Mouse (Mus musculus): ENCODE results near the gene Osbp2. TPM values are rescaled to one million over a fixed set of nuclear protein-coding genes. Genes with fewer than 3 reads are reported as not detected.
"Not testable (repeated sequence)": the region's sequence is repeated elsewhere in the genome, so short reads cannot be mapped to it uniquely, and the experiment has no call there.

Gene Osbp2
- total RNA-seq (2017), result not detected in 2 replicates

DNA sequence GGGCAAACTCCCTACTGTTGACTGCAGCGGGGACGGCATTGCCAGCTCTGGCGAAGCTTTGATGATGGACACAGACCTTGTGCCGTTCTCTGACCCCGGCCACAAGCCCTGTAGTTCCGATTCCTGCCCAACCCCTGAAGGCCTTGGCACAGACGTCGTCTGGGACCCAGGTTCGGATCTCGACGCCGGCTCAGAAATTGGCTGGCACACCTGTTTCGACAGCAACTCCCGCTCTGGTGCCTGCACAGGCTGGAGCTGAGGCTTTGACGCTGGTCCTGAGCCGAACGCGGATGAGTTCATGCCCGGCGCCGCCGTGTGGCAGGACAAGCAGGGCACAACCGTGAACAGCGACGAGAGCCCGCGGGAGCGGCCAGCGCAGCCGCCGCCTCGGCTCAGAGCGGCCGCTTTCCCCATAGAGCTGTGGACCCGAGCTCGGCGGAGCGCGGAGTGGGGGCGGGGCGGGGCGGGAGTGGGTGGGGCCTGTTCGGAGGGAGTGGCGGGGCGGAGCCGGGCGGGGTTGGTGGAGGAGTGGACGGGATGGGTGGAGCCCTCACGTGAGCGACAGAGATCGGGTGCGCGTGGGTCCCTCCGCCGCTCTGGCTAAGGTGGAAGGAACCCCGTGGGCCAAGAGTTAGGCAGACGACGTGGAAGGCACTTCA lies at the start of gene Osbp2:
Osbp2 (minus strand) TSS at position 450 of the 659 bp plus-strand sequence.
- ATAC-seq (ENCODE audit: extremely low read depth, insufficient number of reproducible peaks, low FRiP score, poor library complexity, severe bottlenecking), result peak; percentile 65

DNA sequence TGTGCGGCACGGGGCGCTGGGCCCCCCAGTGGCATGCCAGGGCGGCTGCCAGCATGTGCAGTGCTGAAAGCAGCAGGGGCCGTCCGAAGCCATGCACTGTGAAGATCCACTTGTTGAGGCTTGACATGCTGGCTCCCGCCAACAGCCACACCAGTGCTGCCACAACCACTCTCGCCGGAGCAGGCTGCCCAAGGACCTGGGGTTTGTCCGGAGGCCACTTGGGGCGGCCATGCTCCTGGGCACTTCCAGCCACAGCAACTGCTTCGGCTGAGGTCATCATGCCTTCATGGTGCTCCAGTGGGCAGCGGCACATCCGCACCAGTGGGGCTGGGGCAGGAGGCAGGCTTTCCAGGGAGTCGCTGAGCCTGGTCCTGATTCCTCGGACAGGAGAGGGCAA lies 49.2 kb upstream of the Osbp2 start:
- no peak for ATAC-seq (ENCODE audit: extremely low read depth, insufficient number of reproducible peaks, low FRiP score, poor library complexity, severe bottlenecking)

DNA sequence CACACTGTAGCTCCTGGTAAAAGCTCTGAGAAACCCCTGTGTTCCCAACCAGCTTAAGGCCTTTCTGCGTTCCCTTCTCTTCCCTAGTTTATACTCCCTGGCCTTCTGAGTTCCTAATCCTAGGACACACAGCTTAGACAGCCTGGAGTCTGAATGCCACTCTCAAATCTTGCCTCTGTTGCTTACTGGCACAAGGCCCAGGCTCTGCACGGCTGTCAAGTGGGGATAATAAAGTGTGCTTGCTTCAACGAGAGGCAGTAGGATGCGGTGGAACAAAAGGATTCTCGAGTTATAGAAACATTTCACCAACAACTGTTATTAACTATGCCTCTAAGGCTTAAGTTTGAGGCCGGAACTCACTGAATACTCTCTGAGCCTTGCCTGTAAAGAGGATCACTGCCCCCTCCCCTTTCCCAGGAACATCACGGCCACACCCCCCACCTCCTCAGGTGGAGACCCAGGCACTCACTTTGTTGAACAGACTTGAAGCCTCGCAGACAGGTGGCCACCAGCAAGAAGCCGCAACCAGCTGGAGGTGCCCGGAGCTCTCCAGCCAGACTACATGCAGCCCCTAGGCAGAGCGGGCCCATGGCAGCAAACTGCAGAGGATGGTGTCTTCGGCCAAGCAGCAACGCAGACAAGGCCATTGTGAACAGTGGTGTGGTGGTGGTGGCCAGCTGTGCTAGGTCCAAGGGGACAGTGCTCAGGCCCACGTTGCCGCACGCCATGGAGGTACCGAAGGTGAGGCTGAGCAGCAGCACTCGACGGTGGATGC lies 48.6 kb upstream of the Osbp2 start:
- ATAC-seq (ENCODE audit: extremely low read depth, insufficient number of reproducible peaks, low FRiP score, poor library complexity, severe bottlenecking), result no peak

- not testable (repeated sequence) for ATAC-seq (ENCODE audit: extremely low read depth, insufficient number of reproducible peaks, low FRiP score, poor library complexity, severe bottlenecking)
Measured at GRCm38 (mm10) chr11:3911440-3911839, 47.7 kb upstream of the Osbp2 start.

DNA sequence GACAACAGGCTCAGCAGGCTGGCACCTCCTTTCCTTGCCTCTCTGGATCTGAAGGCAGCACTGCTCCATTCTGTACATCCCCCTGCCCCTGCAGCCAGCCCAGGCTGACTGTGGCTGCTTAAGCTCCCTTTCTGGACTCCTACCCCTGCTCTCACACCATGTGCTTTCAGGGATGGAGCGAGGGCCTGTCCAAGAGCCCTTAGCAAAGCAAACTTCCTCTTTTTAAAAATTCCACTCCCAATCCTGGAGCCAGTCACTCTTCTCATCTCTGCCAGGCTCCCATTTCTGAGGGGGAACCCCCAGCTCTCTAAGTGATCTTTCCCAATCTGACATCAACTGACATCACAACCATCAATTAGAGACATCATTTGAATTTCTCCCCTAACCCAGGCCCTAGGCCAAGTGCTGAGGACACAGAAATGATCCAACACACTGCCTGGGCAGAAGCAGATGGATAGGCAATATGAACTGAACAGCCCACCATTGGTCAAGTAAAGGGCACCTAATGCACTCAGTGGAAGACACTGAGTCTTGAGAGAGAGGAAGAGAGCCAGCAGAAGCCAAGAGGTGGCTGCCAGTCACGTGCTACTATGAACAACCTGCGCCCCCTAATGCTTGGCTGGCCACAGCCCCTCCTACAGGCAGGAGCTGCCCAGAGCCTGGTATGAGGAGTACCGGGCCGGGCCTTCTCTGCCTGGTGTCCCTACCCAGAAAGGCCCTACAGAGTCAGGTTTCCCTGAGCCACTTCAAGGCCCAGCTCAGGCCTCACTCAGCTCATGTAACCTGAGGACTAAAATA lies 47.0 kb upstream of the Osbp2 start:
- no peak for ATAC-seq (ENCODE audit: extremely low read depth, insufficient number of reproducible peaks, low FRiP score, poor library complexity, severe bottlenecking)

DNA sequence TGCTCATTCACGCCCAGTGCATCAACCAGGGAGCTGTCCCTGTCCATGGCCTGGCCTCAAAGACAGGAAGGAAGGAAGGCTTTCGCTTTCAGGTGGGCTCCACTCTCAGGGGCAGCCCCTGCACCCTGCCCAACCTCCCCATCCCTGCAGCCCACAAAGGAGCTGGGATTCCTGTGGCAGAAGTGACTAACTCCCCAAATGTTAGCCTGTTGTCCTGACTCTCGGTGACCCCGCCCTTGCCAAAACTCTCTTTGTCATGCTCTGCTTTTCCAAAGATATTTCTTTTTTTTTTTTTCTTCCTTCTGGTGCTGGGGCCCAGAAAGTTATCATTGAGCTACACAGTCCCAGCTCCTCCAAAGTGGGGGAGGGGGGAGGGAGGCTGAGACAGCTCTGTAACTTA lies 45.5 kb upstream of the Osbp2 start:
- ATAC-seq (ENCODE audit: extremely low read depth, insufficient number of reproducible peaks, low FRiP score, poor library complexity, severe bottlenecking), result no peak

GRCm38 (mm10) chr11:3905446-3905845 lies 41.7 kb upstream of the Osbp2 start:
- ATAC-seq (ENCODE audit: extremely low read depth, insufficient number of reproducible peaks, low FRiP score, poor library complexity, severe bottlenecking), result no peak

DNA sequence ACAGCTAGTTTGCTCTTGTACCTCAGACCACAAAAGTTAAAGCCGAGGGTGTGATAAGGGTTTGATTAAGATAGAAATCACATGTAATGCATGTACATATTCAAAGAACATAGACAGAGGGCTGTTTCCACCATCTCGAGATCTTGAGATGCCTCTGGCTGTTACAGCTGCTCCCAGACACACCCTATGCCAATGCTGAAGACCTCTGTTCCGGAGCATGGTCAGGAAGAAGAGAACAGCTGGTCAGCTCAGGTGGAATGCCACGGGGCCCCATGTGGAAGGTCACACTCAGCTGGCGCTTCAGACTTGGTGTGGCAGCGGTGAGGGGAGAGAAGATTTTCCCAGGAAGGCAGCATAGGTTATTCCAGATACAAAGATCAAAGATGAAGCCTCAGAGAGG lies 41.0 kb upstream of the Osbp2 start:
- no peak for ATAC-seq (ENCODE audit: extremely low read depth, insufficient number of reproducible peaks, low FRiP score, poor library complexity, severe bottlenecking)

DNA sequence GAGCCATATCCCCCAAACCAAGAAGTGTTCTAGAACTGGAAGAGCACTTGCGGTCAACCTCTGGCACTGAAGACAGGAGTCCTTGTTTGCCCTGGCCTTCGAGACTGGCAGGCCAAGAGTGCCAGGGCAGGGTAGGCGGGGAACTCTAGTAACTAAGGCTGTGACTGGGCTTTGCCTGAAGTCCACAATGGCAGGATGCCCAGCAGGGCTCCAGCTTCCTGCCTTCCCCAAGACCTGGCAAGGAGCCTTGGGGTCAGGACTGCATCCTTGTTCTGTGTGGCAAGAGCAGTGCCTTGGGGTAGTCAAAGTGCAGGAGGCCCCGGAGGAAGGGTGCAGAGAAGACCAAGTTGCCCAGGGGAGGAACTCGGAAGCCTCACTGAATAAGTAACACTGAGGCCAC lies 39.3 kb upstream of the Osbp2 start:
- ATAC-seq (ENCODE audit: extremely low read depth, insufficient number of reproducible peaks, low FRiP score, poor library complexity, severe bottlenecking), result no peak

DNA sequence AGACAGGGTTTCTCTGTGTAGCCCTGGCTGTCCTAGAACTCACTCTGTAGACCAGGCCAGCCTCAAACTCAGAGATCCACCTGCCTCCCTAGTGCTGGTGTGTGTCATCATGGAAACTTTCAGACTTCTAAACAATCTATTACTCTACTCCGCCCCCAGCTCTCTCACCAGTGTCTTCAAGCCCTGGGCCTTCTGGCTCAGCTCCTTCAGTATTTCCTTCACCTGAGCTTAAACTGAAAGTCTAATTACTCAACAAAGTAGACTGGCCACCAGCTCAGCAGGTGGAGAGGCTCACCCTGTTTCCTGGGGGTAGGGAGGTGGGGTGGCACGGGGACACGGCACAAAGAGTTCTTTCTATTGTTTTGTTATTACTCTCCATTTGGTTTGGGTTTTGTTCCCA lies 38.8 kb upstream of the Osbp2 start:
- ATAC-seq (ENCODE audit: extremely low read depth, insufficient number of reproducible peaks, low FRiP score, poor library complexity, severe bottlenecking), result no peak

DNA sequence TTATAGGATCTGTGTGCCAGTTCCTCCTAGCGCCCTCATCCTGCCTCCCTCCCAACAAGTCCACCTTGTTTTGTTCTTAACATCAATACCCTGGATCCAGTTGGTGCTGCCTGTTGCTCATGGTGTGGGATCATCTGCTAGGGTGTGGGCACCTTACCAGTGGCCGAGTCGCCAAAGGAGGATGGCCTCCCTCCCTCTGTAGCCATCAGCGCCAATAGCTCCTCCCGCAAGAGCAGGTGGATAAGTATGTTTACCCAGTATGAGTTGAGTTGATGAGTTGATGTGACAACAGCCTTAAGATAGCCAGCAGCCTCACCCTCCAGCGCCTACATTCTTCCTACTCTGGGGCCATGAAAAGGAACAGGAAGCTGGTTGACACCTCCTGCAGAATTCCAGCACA lies 36.6 kb upstream of the Osbp2 start:
- no peak for ATAC-seq (ENCODE audit: extremely low read depth, insufficient number of reproducible peaks, low FRiP score, poor library complexity, severe bottlenecking)

GRCm38 (mm10) chr11:3895933-3896332 lies 32.2 kb upstream of the Osbp2 start:
- ATAC-seq (ENCODE audit: extremely low read depth, insufficient number of reproducible peaks, low FRiP score, poor library complexity, severe bottlenecking), result no peak

GRCm38 (mm10) chr11:3895458-3895857 lies 31.8 kb upstream of the Osbp2 start:
- no peak for ATAC-seq (ENCODE audit: extremely low read depth, insufficient number of reproducible peaks, low FRiP score, poor library complexity, severe bottlenecking)

GRCm38 (mm10) chr11:3894406-3895281 lies 30.9 kb upstream of the Osbp2 start, which contains the start of the genes 4921536K21Rik and Dusp18:
Gene 4921536K21Rik, minus strand, starts transcription at chr11:3895098.
Gene Dusp18, plus strand, starts transcription at chr11:3895240.
- peak; percentile 95 for ATAC-seq (ENCODE audit: extremely low read depth, insufficient number of reproducible peaks, low FRiP score, poor library complexity, severe bottlenecking)

GRCm38 (mm10) chr11:3893970-3894369 lies 30.3 kb upstream of the Osbp2 start:
- no peak for ATAC-seq (ENCODE audit: extremely low read depth, insufficient number of reproducible peaks, low FRiP score, poor library complexity, severe bottlenecking)

GRCm38 (mm10) chr11:3887331-3887730 lies 23.6 kb upstream of the Osbp2 start:
- no peak for ATAC-seq (ENCODE audit: extremely low read depth, insufficient number of reproducible peaks, low FRiP score, poor library complexity, severe bottlenecking)

DNA sequence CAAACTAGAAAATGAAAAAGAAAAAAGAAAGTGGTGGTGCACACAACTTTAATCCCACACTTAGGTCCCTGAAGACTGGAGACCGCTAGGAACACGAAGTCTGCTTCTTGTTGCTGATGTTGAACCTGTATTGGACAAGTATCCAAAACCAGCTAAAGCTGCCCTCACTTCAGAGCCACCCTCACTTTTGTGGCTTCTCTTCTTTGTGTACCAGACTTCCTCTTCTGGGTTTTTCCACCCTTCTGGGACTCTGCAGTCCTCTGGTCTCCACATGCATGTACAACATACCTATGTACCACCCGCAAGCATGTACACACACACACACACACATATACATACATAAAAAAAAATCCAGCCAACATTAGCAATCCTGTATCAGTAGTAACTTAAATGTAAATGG lies 20.0 kb upstream of the Osbp2 start:
- no peak for ATAC-seq (ENCODE audit: extremely low read depth, insufficient number of reproducible peaks, low FRiP score, poor library complexity, severe bottlenecking)

- peak; percentile 70 for ATAC-seq (ENCODE audit: extremely low read depth, insufficient number of reproducible peaks, low FRiP score, poor library complexity, severe bottlenecking)
Measured at GRCm38 (mm10) chr11:3879836-3880235, 16.1 kb upstream of the Osbp2 start.

DNA sequence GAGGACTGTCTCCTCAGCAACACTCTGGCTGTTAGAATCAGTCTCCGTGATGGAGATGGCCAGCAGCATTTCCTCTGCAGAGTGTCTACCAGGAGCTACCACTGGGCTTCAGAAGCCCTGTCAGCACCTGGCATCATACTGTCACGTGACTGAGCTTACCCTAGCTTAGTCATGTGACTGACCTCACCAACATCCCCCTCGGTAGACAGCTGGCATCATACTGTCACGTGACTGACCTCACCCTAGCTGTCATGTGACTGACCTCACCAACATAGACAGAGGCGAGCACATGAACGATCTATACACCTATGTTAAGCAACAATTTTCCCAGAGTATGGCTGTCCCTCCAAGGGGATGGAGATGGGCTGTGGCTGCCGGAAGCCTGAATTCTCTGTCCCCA lies 15.0 kb upstream of the Osbp2 start:
- no peak for ATAC-seq (ENCODE audit: extremely low read depth, insufficient number of reproducible peaks, low FRiP score, poor library complexity, severe bottlenecking)
